Mouse (Mus musculus) neutrophil, adult 59 days (primary cell): Measurements from ENCODE around the gene Urgcp. TPM values are rescaled to one million over a fixed set of nuclear protein-coding genes. Genes with fewer than 3 reads are reported as not detected.

Source experiments
- total RNA-seq, 2 experiments: library from RNA; stranded (reverse); gene quantifications; 1 replicate in 1 of 2; 2 replicates in 1 of 2; pipeline ENCODE4 v1.2.4; 2023

The Urgcp gene
- 10 to 100 TPM; 11.6 to 14.5 TPM for total RNA-seq

GRCm38 (mm10) chr11:5761820-5762632 lies at the start of gene Urgcp:
Gene Urgcp, minus strand, starts transcription at chr11:5762376.

GRCm38 (mm10) chr11:5803551-5803981 lies 41.4 kb upstream of the Urgcp start, which contains the start of gene Pgam2:
Gene Pgam2, minus strand, starts transcription at chr11:5803733.

DNA sequence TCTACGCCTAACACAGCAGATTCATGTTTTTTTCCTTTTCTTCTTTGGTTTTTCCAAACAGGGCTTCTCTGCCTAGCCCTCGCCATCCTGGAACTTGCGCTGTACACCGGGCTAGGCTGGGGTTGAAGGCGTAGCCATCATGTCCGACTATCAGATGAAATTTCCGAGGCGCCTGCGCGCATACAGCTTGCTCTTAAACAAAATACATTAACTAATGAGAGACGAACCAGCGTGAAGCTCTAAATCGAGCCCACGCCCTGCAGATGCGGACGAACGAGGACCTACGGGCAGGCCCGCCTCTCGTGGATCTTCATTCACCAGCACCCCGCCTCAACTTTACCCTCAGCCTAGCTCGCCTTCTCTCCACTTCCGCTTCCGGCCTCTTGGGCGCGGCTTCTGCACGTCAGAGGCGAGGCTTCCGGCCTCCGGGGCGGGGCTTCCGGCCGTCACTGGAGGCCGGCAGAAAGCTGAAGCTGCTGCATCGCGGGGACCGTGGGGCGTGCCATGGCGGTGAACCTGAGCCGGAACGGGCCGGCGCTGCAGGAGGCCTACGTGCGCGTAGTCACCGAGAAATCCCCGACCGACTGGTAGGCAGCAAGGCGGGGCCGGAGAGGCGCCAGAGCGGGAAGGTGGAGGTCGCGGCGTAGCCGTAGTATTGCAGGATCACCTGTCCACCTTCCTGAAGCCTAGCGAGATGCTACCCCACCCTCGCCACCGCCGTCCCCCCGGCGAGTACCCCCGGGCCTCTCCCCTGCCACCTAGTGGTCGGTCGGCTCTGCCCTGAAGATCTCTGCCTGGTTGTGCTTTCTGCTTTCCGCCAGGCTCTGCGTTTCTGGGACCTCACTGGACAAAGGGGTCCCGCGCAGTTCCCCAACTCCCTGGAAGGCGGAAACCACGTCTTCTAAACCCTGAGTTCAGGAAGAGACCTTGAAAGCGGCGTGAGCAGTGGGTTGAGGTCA lies 26.2 kb upstream of the Urgcp start, which contains the start of gene Dbnl:
TSS of gene Dbnl (plus strand) at position 433 of the 959 bp plus-strand sequence.

DNA sequence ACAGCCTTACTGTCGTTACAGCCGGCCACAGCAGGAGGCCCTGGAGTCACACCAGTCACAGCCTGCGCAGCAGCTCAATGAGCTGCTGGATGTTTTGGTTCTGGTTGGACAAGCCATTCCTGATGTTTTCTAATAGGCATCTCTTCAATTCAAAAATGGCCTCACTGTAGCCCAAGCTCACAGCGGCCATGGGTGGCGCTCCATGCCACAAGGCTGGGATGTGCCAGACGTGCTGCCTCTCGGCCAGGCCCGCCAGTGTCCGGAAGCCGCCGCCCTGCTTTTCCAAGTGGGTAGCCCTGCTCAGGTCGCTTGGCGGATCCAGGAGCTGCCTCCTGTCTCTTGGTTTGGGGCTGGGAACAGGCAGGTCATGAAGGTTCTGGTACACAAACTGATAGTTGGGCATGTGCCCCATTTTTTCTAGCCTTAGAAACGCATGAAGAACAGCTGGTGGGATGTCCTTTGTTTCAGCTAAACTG lies 46.5 kb downstream of the Urgcp start, which contains the start of gene Mrps24:
TSS of gene Mrps24 (minus strand) at position 51 of the 476 bp plus-strand sequence.

Other genes with a start within 250 kb of the Urgcp start
- gene Xbp1, start 241.7 kb downstream of the Urgcp start, total RNA-seq = 100 to 1,000 TPM; 145 to 154 TPM
- gene Ccdc117, start 220.2 kb downstream of the Urgcp start, total RNA-seq = 10 to 100 TPM; 11.8 to 12.9 TPM
- gene Ankrd36, start 192.7 kb downstream of the Urgcp start, total RNA-seq = not detected
- gene Mrps24, start 46.7 kb downstream of the Urgcp start, total RNA-seq = 10 to 100 TPM; 31.1 to 41.0 TPM
- gene Dbnl, start 26.1 kb upstream of the Urgcp start, total RNA-seq = 100 to 1,000 TPM; 181 to 182 TPM
- not detected for gene Pgam2, start 41.4 kb upstream of the Urgcp start, total RNA-seq
- gene Polm, start 75.6 kb upstream of the Urgcp start, total RNA-seq = 10 to 100 TPM; 28.8 to 35.8 TPM
- not detected for gene Aebp1, start 99.6 kb upstream of the Urgcp start, total RNA-seq
- 10 to 100 TPM; 26.3 to 36.8 TPM for gene Pold2, start 115.9 kb upstream of the Urgcp start, total RNA-seq
- gene Myl7, start 136.4 kb upstream of the Urgcp start, total RNA-seq = not detected
- gene Gck, start 187.7 kb upstream of the Urgcp start, total RNA-seq = not detected
- gene Ykt6, start 193.3 kb upstream of the Urgcp start, total RNA-seq = 10 to 100 TPM; 65.1 to 74.8 TPM